Mouse (Mus musculus) left cerebral cortex, adult 8-10 months (tissue): ENCODE results near the gene Btbd17. TPM values are rescaled to one million over a fixed set of nuclear protein-coding genes. Genes with fewer than 3 reads are reported as not detected.
A peak's percentile ranks its signal among the peaks of the same experiment; 100 is the strongest.

Source experiments
- DNase-seq, 2 experiments: peaks; one replicate each; pipeline ENCODE4 v3.0.0; 2022; ENCODE audit warnings: low spot score in 2 of 2
- total RNA-seq, 4 experiments: library from RNA; stranded (reverse); gene quantifications; 2 replicates each; pipeline ENCODE4 v1.2.4; 2022

Btbd17 gene
- total RNA-seq = 10 to 100 TPM; 21.5 to 28.4 (median 23.1) TPM

- peak in 1 of 2 experiments; percentile 79 for DNase-seq
These were observed at the start of gene Btbd17 for GRCm38 (mm10) chr11:114795848-114796322. TSS of gene Btbd17 (minus strand) at chr11:114795945.

DNA sequence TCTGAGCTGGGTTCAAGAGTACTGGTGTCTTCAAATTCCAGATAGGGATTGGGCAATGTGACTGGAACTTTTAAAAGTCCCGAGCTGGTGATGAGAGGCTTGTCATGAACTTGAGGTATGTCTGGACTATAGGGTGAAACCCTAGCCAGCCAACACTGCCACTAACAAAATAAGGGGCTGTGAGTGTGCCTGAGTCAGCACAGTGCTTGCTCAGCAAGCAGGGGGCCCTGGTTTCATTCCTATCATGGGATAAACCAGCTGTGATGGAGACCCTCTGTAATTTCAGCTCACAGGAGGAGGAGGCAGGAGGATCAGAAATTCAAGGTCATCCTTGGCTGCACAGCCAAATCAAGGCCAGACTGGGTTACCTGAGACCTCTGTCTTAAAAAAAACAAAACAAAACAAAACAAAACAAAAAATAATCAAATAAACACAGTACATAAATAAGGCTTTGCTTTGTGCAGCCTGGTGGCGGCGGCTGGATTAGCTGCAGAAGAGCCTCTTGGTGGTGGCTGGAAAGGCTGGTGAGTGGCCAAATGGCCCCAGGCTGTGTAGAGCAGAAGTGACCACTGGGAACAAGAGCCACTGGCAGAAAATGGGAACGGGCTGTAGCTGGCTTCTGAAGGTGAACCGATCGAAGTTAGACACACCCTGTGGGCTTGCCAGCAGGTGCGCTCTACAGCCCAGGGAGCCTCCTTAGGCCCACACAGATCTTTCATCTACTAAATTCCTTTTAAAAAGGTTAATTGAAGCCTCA is 48.9 kb upstream of the Btbd17 start:
- DNase-seq = no peak

DNA sequence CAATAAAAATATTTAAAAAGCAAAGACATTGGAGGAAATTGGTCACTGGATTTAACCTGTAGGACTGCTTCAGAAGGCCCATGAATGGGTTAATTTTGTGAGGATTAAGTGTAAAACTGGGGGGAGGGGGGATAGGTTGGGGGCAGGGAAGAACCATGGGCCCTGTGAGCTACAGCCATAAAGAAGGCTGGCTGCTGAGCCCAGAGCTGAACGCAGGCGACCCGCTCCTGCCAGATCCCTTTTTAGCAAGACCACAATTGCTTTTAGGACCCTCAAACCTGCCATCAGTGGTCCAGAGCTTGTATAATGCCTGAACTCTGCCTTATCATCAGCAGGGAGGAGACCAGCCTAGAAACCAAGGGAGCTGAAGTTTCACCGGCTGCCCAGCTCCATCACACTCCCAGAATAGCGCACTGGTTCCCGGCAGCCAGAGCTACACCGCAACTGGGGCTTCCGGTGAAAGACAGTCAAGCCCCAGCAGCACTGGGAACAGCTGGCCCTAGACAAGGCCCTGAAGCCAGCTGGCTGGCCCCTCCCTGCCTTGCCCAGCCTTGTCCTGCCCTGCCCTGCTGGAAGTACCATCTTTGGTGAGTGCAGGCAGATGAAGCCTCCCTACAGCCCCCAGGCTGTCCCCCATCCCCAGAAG is 48.2 kb upstream of the Btbd17 start:
- DNase-seq = no peak

- no peak for DNase-seq
These were observed 37.4 kb upstream of the Btbd17 start for GRCm38 (mm10) chr11:114833166-114833565.

DNA sequence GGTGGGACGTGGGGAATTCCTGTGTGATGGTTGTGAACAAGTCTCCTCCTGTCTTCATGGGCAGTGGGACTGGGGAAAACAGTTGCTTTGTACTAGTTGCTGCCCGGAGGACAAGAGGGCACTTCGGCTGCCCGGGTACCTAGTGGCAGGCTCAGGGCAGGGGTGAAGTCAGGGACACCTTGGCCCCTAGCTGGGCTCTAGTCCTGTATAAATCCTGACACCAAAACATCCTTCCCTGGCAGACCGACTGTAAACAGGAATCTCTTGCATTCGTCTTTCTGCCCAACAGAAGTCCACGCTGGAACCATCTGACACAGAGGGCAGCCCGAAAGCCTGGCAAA is 34.7 kb upstream of the Btbd17 start:
- no peak for DNase-seq

DNA sequence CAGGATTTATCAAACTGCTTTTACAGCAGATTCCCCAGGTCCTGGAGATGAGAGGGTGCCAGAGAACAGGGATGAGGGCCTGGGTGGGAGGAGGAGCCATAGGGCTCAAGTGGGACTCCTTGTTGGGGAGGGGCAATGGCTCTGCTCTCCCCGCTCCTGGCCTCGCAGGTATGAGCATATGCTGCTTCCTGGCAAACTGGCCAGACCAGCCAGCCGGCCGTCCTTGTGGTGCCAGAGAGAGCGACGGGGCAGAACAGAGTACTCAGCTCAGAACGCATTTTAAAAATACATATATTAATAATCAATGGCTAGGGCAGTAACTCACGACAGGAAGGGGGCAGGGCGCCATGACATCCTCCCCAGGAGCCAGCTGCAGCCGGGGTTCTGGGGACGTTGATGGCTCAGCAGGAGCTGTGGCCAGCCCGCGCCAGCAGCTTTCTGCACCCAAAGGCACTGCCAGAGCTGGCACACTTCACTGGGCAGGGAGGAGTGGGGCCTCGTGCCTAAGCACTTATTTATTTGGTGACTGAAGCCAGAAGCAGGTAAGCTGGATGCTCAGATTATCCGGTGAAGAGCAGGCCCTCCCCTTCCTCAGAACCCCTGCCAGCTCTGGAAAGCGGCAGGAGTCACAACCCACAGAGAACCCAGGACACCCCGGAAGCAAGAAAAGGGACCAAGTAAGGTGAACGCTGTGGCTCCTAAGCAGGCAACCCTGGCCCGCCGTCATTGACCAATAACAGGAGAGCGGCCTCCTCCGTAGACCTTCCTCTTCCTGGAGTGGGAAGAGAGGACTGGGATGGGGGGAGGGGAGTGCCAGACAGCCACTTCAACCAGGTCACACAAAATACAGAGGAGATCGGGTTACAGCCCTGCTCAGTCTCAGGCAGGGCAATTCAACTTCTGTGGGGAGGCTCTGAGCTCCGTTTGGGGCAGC is 34.0 kb upstream of the Btbd17 start:
- no peak for DNase-seq

- DNase-seq = no peak
These were observed 30.9 kb upstream of the Btbd17 start for GRCm38 (mm10) chr11:114826686-114827085.

DNA sequence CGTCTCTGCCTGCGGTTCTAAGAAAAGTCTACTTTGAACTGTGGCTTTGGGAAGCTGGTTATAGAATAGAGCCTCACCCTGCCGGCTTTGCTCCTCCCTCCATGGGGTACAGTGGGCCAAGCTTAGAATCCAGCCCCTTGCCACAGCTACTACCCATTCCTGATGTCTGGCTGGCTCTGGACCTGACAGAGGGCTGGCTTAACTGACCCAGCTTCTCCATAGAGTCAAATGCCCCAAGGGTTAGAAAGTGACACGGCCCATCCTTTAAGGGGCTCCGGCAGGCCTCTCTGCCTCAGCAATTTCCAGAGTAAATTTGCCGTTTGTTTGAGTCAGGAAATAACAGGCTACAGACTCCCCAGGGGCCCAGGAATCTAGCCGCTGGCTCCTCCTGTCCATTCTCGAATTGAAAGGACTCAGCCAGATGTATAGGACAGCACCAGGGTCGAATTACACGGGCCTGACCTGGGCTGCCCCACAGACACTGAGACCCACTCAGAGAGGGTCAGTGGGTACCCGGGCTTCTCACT is 27.5 kb upstream of the Btbd17 start:
- DNase-seq = no peak

DNA sequence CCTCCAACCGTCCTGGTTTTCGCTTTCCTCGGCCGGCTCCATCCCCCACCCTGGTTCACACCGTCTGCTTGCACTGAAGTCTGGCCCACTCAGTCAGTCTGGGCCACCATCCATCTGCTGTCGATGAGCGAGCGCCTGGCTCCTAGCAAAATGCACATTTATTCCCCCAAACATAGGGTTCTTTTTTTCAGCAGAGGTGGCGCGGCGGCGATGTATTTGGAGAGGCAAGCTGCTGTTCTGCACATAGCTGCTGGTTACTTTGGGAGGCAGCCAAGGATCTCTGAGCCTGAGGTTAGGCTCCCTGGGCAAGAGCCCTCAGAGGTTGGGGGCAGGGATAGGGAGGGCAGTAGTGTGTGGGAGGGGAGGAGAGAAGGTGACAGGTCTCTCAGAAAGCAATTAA is 27.0 kb upstream of the Btbd17 start:
- DNase-seq = peak; percentile 54 to 93

GRCm38 (mm10) chr11:114821325-114821724 is 25.6 kb upstream of the Btbd17 start:
- no peak for DNase-seq

GRCm38 (mm10) chr11:114820444-114820843 is 24.7 kb upstream of the Btbd17 start:
- no peak for DNase-seq

GRCm38 (mm10) chr11:114819110-114819509 is 23.4 kb upstream of the Btbd17 start:
- DNase-seq = no peak

DNA sequence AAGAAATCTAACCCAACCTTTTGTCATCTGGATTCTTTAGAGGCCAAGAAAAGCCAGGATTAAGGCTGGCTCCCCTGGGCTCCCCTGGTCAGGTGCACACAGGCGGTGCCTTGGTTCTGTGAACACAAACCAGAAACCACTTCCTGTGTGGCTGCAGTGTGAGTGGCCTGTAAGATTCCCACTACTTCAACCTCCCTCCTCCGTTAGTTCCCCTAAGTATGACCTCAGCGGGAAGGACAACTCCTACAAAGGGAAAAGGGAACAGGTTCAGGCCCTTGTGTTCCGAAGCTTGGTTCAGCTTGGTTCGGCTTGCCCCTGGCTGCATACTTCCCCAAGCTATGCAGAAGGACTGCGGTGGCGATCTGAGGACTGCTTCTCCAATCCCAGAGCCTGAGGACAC is 22.4 kb upstream of the Btbd17 start:
- no peak for DNase-seq

DNA sequence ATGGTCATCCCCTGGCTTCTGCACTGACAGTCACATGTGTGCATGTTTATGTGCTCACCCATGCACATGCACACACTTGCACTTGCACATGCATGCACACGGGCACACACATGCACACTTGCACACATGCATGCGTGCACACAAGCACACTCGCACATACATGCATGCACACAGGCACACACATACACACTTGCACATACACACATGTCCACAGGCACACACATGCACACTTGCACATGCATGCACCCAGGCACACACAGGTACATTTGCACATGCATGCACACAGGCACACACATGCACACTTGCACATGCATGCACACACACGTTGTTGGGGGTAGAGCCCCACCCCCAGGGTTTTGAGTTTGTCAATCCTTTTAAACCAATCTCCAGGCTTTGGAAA is 21.2 kb upstream of the Btbd17 start:
- no peak for DNase-seq

DNA sequence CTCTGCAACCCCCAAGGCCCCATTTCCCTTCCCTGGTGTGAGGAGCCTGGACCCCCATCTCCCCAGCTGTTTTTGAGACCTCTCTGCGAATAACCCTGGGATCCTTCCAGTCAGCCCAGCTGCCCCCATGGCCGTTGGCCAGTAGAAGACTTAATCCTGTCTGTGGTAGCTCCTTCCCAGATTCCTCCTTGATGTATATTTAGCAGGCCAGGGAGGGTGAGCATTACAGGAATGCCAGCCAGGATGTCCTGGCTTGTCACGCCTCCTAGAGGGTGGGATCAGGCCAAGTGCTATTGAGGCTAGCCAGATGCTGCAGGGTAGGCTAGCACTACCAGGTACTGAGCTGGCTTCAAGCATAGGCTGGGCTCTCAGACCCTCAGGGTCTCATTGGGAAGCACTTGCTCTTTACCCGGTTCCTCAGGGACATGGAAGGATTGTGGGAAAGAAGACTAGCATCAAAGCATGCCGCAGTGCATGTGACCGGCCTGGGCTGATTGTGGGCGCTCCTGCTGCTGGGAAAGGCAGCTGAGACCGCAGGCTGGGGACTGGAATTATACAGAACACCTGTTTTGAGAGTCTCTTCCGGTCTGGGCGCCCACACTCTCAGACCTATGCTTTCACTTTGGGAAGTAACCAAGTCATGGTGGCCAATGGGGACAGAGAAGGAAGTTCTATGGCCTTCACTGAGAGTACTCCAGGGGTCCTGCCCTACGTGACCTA is 19.3 kb upstream of the Btbd17 start:
- DNase-seq = no peak

DNA sequence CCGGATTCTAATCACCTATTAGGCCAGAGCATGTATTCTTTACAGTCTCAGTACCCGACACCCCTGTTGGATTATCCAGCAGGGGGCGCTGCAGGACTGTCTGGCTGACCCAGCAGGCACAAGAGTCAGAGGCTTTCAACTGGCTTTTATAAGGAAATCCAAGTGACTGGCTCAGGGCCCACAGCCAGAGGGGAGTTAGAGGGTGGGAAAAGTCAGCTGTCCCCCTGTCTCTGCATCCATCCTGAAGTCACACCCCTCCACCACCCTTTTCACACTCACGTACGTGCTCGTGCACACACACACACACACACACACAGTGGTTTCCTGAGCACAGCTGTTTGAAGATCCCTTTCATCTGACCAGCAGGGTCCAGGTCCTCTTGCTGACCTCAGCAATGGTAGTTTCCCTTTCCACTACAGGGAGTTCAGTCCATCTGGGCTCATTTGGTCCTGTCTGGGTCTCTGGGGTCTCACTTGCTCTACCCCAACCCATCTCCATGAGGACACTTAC is 17.0 kb upstream of the Btbd17 start:
- DNase-seq = peak; percentile 69 to 93

DNA sequence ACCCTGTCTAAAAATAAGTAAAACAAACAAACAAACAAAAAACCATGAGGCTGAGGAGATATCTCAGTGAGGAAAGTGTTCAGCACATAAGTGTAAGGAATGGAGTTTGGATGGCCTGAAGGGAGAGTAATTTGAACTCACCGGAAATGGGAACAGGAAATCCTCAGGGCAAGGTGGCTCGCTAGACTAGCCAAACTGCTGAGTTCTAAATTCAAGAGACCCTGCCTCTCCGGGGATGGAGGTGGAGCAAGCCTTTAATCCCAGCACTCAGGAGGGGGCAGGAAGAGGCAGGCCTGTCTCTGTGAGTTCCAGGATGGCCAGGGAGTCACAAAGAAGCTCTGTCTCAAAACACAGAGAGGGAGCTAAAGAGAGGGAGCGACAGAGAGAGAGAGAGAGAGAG is 14.6 kb upstream of the Btbd17 start:
- no peak for DNase-seq

DNA sequence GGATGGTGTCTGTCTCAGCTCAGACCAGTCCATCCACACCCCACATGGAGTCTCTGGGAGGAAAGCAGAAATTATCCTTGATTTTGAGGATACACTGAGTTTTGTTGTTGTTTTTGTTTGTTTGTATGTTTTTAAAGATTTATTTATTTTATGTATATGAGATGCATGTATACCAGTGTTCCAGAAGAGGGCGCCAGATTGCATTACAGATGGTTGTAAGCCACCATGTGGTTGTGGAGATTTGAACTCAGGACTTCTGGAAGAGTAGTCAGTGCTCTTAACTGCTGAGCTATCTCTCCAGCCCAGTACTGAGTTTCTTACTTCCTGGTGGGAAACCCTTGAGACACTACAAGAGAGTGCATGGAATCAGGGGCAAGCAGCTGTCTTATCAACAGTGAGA is 13.6 kb upstream of the Btbd17 start:
- no peak for DNase-seq

DNA sequence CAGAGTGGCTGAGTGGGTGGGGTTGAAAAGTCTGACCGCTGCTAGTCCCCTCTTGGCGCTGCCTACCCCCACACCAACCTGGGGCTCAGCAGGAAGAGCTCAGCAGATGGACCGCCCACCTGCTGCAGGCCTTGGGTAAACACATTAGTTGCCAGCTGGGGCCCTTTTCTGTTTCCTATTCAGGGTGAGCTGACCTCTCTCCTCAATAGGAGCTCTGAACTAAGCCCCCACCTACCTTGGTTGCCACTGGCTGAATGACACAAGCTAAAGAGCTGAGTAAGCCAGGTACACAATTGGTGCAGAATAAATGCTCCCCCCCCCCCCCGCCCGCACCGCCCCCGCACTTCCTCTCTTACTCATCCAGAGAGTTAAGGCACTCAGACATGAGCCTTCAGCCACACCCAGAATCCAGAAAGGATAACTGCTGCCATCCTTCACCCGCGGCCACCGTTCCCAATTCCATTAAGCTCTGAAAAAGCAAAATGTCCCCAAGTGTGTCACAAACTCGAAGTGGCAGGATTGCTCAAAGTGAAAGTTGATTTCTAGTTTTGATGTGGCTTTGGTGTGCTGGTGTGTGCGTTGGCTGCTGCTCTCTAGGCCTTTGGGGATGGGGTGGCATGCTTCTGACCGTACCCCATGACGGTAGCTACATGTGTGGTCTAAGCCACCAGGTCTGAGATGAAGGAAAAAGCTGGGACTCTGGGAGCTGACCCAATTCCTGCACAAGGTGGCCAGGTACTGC is 12.1 kb upstream of the Btbd17 start:
- DNase-seq = no peak

DNA sequence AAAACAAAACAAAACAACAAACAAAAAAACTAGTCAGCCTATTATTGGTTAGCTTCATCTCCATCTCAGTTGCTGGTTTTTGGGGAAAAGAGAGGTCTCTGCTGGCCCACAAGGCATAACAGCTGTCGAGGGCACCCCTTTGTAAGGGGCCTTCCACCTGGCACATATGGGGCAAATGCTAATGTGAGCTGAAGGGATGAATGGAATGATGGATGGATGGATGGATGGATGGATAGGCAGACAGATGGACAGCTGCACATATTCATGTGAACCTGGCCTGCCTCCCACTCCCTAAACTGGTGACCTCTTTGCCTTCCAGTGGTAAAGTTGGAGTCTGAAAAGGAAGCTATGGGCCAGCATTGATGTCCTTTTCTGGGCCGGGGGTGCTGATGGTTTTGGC is 11.3 kb upstream of the Btbd17 start:
- no peak for DNase-seq
